23 mouse cellular contexts compared by ENCODE assay signal in the genomic region with DNA sequence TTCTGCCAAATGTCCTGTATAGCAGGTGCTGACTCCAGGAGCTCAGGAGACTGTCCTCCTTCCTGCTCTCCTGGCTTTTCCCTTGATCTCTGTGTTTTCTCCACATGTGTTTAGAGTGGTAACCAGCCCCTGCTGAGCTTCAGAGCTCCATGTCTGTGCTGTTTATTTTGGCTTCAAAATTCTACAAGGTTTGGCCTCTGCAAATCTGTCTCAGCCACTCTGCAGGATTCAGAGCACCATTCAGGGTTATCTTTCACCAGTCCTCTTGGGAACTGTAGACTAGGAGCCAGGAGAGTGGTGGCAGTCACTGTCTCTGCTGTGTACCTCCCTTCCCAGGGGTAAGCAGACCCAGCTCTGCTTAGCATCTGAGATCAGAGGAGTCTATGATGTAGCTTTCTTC.
A peak's percentile ranks its signal among the peaks of the same experiment; 100 is the strongest.
DNase-seq lines count a peak whose midpoint lies in the region; ATAC-seq lines count a peak whose summit lies in the region.
"Had no signal": no experiment of that assay in that cellular context is flagged by ENCODE, and none has a peak within 500 bp of the region (broad histone marks: within the 10 kb centered on the region; RNA-seq: fewer than 3 reads in every experiment).

No protein-coding gene starts in this region.

- no peak overlapping the region for H3K4me3 ChIP-seq in midbrain, embryonic 11.5 days (ENCODE audit: low read depth, low read length)
- H3K4me3 ChIP-seq in midbrain, embryonic 16.5 days (ENCODE audit: low read depth, low read length), result no peak overlapping the region

- no peak overlapping the region for H3K4me2 ChIP-seq in midbrain, embryonic 11.5 days
- H3K4me2 ChIP-seq in midbrain, embryonic 16.5 days (ENCODE audit: low read length), result no peak overlapping the region

- H3K27me3 ChIP-seq in midbrain, embryonic 11.5 days (ENCODE audit: control insufficient read depth, insufficient read depth, low read length), result no peaks in the 10 kb centered on the region
- no peaks in the 10 kb centered on the region for H3K27me3 ChIP-seq in midbrain, embryonic 16.5 days (ENCODE audit: control insufficient read depth, insufficient read depth, low read depth, low read length)
- H3K27me3 ChIP-seq: CH12.LX, Patski had no signal

- H3K27ac ChIP-seq in midbrain, embryonic 11.5 days (ENCODE audit: low read depth, low read length), result no peak overlapping the region
- no peak overlapping the region for H3K27ac ChIP-seq in midbrain, embryonic 16.5 days (ENCODE audit: low read length)

- peak; percentile 60 for DNase-seq in midbrain, embryonic 11.5 days (ENCODE audit: low spot score, missing footprints)
- DNase-seq in MN1 (ENCODE audit: low spot score), result peak; percentile 52
- DNase-seq in brain, adult 2 months (ENCODE audit: low read depth, low spot score), result peak; percentile 1
- DNase-seq in gastrocnemius, adult 18-20 months (ENCODE audit: low spot score), result no peak
- DNase-seq: adrenal gland, adult 2 months; adrenal gland, adult 8-10 months; adrenal gland, postnatal 10 days; adrenal gland, postnatal 14 days; adrenal gland, postnatal 25 days; adrenal gland, postnatal 36 days; B cell, adult 2 months; cerebellum, adult 11 months; cerebellum, adult 11-12 months; cerebellum, adult 18-20 months; cerebellum, adult 2 months; cerebellum, adult 8-10 months had no signal

- H3K9ac ChIP-seq in midbrain, embryonic 11.5 days (ENCODE audit: low read length), result no peak overlapping the region
- H3K9ac ChIP-seq in midbrain, embryonic 16.5 days (ENCODE audit: low read depth, low read length), result no peak overlapping the region

- no peak for ATAC-seq in midbrain, embryonic 11.5 days (ENCODE audit: low FRiP score)
- no peak for ATAC-seq in midbrain, embryonic 16.5 days
- ATAC-seq in erythroid progenitor cell, adult 5-6 weeks (replicated peaks; ENCODE audit: low FRiP score, poor library complexity, severe bottlenecking), result no peak
- ATAC-seq: activated CD4-positive, CD25-positive, alpha-beta regulatory T cell, adult 4 months; CD4-positive, CD25-positive, alpha-beta regulatory T cell, adult 4 months; Patski had no signal

- no peaks in the 10 kb centered on the region for H3K4me1 ChIP-seq in midbrain, embryonic 11.5 days (ENCODE audit: control insufficient read depth, insufficient read depth, low read length)
- no peaks in the 10 kb centered on the region for H3K4me1 ChIP-seq in midbrain, embryonic 16.5 days (ENCODE audit: control insufficient read depth, insufficient read depth, low read length)

- H3K36me3 ChIP-seq in midbrain, embryonic 11.5 days (ENCODE audit: control insufficient read depth, insufficient read depth, low read length), result no peaks in the 10 kb centered on the region
- H3K36me3 ChIP-seq in midbrain, embryonic 16.5 days (ENCODE audit: control insufficient read depth, insufficient read depth, low read length), result no peaks in the 10 kb centered on the region
- H3K36me3 ChIP-seq: G1E had no signal

- H3K9me3 ChIP-seq in midbrain, embryonic 11.5 days (ENCODE audit: control insufficient read depth, low read length), result no peaks in the 10 kb centered on the region
- H3K9me3 ChIP-seq in midbrain, embryonic 16.5 days (replicated peaks; ENCODE audit: control insufficient read depth, low read length, poor library complexity, severe bottlenecking), result no peaks in the 10 kb centered on the region
